Mouse (Mus musculus) adrenal gland (tissue): ENCODE results near the gene Hbb-y.
"Not testable (repeated sequence)": the region's sequence is repeated elsewhere in the genome, so short reads cannot be mapped to it uniquely, and the experiment has no call there.

Experiments
- intact Hi-C: fragments of 180-260 bp; cut with DNase I; formaldehyde crosslinking; loops from one replicate; pipeline ENCODE4 v1.15.1; 2025

Hbb-y gene

DNA sequence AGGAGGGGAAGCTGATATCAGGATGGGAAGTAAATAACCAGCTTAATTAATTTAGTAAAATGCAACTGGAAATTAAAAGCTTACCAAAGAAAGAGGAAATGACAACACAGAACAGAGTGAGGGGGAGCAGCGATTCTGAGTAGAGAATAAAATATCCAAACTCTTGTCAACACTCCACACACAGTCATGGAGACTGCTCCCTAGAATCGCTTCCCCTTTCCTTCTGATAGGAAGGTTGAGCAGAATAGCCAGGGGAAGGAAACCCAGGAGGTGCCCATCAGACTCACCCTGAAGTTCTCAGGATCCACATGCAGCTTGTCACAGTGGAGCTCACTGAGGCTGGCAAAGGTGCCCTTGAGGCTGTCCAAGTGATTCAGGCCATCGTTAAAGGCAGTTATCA, 39.9 kb downstream of the Hbb-y start:
- intact Hi-C loops: not testable (repeated sequence)

DNA sequence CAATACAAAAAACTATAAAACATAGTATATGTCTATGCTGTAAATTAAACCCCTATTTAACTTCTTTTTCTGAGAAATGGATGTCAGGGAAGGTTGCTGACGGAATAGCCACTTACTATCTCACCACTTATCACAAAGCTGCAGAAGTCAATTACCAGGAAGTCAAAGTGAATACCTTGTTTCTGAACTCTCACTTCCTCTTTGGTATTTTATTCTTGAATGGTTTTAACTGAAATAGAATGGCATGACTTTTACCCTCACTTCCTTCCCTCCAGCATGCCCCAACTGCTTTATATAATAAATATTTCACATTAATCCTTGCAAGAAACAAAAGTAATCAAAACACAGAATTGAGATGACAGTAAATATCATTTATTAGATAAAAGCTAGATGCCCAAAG, 40.8 kb downstream of the Hbb-y start:
- intact Hi-C loops: no loop called here

DNA sequence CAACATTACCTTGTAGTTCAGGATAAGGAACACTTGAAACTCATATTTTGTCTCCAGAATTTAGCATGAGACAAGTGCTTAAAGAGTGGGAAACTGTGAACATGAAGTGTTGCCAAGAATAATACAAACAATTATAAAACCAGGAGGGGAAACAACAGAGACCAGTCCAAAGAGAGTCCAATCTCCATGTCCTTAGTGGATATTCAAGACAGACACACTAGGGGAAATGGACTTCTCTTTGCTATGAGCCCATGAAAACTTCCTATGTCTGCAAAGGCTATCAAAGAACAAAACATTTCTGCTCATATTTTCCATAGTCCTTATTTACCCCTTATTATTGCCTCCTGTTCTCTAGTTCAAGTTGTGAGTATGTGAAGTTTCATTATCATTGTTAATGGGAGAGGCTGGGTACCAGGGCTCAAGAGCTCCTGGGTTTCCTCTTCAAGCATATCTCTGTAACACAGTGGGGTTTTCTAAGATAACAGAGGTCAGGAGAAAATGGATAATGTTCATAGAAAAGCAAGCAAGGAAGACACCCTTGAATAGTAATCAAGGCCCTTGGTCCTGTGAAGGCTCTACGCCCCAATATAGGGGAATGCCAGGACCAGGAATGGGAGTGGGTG, 41.7 kb downstream of the Hbb-y start:
- intact Hi-C loops: no loop called here

DNA sequence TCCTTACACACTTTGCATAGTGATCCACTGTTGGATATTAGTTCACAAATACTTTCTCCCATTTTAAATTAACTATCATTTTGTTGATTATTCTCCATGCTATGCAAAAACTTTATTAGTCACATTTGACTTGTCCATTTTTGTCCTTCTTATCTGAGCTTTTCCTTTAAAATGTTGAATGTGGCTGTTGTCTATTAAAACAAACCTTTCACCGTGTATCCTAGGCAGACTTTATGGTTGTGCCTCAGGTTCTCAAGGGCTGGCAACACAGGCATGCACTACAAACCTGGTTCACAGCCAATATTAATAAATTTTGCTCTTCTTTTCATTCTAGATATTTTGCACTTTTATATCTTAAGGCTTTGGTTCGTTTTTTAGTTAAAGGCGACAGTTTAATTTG, 42.3 kb downstream of the Hbb-y start:
- intact Hi-C loops: no loop called here

DNA sequence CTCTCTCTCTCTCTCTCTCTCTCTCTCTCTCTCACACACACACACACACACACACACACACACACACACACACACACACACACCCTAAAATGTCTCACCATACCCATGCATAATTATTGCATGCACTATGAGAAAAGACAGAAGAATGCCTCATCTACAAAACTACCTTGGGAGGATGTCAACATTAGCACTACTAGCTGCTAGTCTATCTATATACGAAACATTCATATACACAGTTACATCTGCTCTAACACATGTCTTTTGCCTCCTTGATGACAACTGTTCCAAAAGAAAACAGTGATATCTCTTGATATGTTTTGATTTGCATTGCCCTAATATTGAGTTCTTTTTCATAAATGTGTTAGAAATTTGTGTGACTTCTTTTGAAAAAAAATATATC, 42.7 kb downstream of the Hbb-y start:
- intact Hi-C loops: no loop called here

DNA sequence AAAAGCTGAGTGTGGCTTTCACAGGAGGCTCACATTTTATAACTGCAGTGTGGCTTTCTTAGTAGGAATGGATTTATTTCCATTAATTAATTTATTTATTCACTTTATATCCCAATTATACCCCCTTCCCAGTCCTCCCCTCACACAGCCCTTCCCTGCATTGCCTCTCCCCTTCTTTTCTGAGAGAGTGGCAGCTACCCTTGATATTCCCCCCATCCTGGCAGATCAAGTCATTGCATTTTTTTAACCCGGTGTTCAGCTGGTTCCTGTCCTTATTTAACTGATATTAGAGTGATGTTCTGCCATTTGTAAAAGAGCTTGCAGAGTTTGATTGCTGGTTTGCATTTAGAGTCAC, 43.2 kb downstream of the Hbb-y start:
- intact Hi-C loops: no loop called here

DNA sequence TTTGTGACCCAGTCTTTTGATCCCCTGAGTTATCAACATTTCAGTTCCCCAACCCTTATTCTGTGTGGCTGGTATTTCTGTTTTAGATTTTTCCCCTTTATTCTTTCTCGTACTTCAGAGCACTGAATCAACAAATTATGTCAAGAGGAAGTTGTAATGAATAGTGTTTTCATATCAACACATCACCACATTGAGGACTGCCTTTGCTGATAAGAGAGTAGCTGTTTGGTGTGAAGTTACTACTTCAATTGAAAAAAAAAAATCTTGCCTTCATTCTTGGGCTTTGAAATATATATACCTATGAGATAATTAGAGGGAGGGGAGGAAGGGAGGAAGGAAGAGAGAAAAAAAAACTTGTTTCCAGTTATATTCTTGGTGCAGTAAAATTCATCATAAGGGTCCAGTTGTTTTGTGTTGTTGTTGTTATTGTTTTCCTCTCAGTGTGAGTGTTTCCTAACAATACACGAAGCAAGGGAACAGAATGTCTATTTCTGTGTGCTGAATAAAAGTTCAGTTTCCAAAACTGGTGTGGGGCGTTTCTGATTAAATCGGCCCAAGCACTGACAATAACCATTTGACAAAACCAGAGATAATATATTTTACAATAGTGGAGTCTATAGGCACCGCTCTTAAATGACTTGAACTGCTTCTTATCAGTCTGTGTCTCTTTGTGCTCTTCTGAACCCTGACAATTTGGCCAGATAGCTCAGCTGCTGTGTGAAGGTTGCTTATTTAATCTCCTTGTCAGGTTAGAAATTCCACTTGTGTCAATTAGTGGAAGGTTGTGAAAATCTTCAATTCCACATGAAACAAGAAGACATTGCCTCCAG, 43.8 kb downstream of the Hbb-y start:
- intact Hi-C loops: no loop called here

DNA sequence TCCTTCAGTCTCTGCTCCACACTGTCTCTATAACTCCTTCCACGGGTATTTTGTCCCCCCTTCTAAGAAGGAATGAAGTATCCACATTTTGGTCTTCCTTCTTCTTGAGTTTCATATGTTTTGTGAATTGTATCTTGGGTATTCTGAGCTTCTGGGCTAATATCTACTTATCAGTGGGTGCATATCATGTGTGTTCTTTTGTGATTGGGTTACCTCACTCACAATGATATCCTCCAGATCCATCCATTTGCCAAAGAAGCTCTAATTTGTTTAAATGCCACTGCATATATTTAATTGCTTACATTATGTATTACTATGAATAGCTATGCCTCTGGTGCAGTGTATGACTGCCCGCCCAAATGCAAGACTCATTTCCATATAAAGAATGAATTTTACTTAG, 44.9 kb downstream of the Hbb-y start:
- intact Hi-C loops: not testable (repeated sequence)

DNA sequence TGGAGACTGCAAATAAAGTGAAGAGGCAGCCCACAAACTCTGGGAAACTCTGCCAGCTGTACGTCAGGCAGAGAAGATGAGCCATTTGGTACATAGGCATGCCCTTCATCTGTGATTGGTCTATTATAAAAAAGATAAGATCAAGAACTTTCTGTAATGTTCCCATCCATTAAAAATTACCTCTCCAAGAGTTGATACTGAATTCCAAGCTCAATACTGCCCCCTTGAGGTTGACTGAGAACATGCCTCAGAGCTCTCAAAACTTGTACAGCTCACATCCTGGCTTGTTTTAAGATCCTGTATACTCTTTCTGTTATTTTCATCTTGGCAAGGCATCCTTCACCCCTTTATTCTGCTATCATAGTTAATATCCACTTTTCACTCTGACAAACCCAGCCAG, 46.2 kb downstream of the Hbb-y start:
- intact Hi-C loops: no loop called here
